In the genomic region with DNA sequence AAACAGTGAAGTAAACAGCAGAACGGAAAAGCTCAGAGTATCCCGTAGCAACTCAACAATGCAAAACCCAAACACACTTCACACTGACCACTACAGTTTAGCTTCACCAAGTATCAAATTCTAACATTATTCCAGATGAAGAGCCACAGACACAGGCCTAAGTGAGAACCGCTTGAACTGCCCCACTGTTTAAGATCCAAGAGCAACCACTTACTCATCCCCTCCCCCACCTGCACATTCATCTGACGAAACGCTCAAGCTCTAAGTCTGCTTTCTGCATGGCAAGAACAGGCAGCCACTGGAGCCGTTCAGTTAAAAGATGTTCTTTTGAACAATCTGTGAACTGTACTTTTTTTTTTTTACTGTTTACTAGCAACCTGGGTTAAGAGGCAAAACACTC, we compare ENCODE assay signal across 13 mouse cellular contexts. TPM values are rescaled to one million over a fixed set of nuclear protein-coding genes. Genes with fewer than 3 reads are reported as not detected.
A peak's percentile ranks its signal among the peaks of the same experiment; 100 is the strongest.
DNase-seq lines count a peak whose midpoint lies in the region; ATAC-seq and TF ChIP-seq lines count a peak whose summit lies in the region.
"Had no signal": no experiment of that assay in that cellular context is flagged by ENCODE, and none has a peak within 500 bp of the region (broad histone marks: within the 10 kb centered on the region; RNA-seq: fewer than 3 reads in every experiment).

No protein-coding gene starts in this region.

- 51% methylated on average over 6 of the region's 6 CpGs for WGBS in embryonic facial prominence, embryonic 11.5 days
- WGBS in embryonic facial prominence, embryonic 10.5 days: 55% methylated on average over 6 of the region's 6 CpGs
- WGBS in midbrain, embryonic 16.5 days: 39% methylated on average over 6 of the region's 6 CpGs
- 52% methylated on average over 6 of the region's 6 CpGs for WGBS in midbrain, embryonic 11.5 days
- WGBS in hindbrain, postnatal 0 days: 27% methylated on average over 6 of the region's 6 CpGs

- no peaks in the 10 kb centered on the region for H3K27me3 ChIP-seq in embryonic facial prominence, embryonic 11.5 days (ENCODE audit: control insufficient read depth, insufficient read depth, low read length)
- no peaks in the 10 kb centered on the region for H3K27me3 ChIP-seq in embryonic facial prominence, embryonic 10.5 days (replicated peaks; ENCODE audit: low read depth, poor library complexity, severe bottlenecking)
- no peaks in the 10 kb centered on the region; the same call in 1 of the 2 replicates for H3K27me3 ChIP-seq in midbrain, embryonic 16.5 days (ENCODE audit: control insufficient read depth, insufficient read depth, low read depth, low read length)
- H3K27me3 ChIP-seq in midbrain, embryonic 11.5 days (ENCODE audit: control insufficient read depth, insufficient read depth, low read length): no peaks in the 10 kb centered on the region; the same call in 1 of the 2 replicates
- no peaks in the 10 kb centered on the region for H3K27me3 ChIP-seq in hindbrain, postnatal 0 days (ENCODE audit: insufficient read depth, low read length)
- H3K27me3 ChIP-seq: lung, embryonic 15.5 days had no signal

- no peak overlapping the region for H3K27ac ChIP-seq in embryonic facial prominence, embryonic 11.5 days (replicated peaks; ENCODE audit: low read depth, low read length)
- no peak overlapping the region for H3K27ac ChIP-seq in embryonic facial prominence, embryonic 10.5 days (replicated peaks)
- H3K27ac ChIP-seq in midbrain, embryonic 16.5 days (ENCODE audit: low read length): no peak overlapping the region
- no peak overlapping the region for H3K27ac ChIP-seq in midbrain, embryonic 11.5 days (ENCODE audit: low read depth, low read length)
- H3K27ac ChIP-seq in hindbrain, postnatal 0 days: peak overlapping the region; percentile 8; the same call in 1 of the 2 replicates
- H3K27ac ChIP-seq: lung, embryonic 15.5 days had no signal

- H3K4me1 ChIP-seq in embryonic facial prominence, embryonic 11.5 days (ENCODE audit: control insufficient read depth, insufficient read depth, low read length): no peaks in the 10 kb centered on the region
- peaks cover 35% of the 10 kb centered on the region for H3K4me1 ChIP-seq in embryonic facial prominence, embryonic 10.5 days
- H3K4me1 ChIP-seq in midbrain, embryonic 16.5 days (ENCODE audit: control insufficient read depth, insufficient read depth, low read length): peaks cover 9% of the 10 kb centered on the region; the same call in 1 of the 2 replicates
- H3K4me1 ChIP-seq in midbrain, embryonic 11.5 days (ENCODE audit: control insufficient read depth, insufficient read depth, low read length): peaks cover 2% of the 10 kb centered on the region
- H3K4me1 ChIP-seq in hindbrain, postnatal 0 days (ENCODE audit: insufficient read depth, low read length): no peaks in the 10 kb centered on the region

- no peak overlapping the region for H3K9ac ChIP-seq in embryonic facial prominence, embryonic 11.5 days (replicated peaks; ENCODE audit: low read length)
- H3K9ac ChIP-seq in midbrain, embryonic 16.5 days (ENCODE audit: low read depth, low read length): no peak overlapping the region
- H3K9ac ChIP-seq in midbrain, embryonic 11.5 days (ENCODE audit: low read length): no peak overlapping the region
- H3K9ac ChIP-seq in hindbrain, postnatal 0 days (replicated peaks; ENCODE audit: low read length): no peak overlapping the region
- H3K9ac ChIP-seq: lung, embryonic 15.5 days had no signal

- no peak overlapping the region for H3K4me3 ChIP-seq in embryonic facial prominence, embryonic 11.5 days (ENCODE audit: low read depth, low read length)
- no peak overlapping the region for H3K4me3 ChIP-seq in embryonic facial prominence, embryonic 10.5 days
- H3K4me3 ChIP-seq in midbrain, embryonic 16.5 days (ENCODE audit: low read depth, low read length): no peak overlapping the region
- no peak overlapping the region for H3K4me3 ChIP-seq in midbrain, embryonic 11.5 days (ENCODE audit: low read depth, low read length)
- no peak overlapping the region for H3K4me3 ChIP-seq in hindbrain, postnatal 0 days (ENCODE audit: low read length)
- H3K4me3 ChIP-seq: lung, embryonic 15.5 days had no signal

- no peak for ATAC-seq in embryonic facial prominence, embryonic 11.5 days (replicated peaks; ENCODE audit: insufficient number of reproducible peaks, low FRiP score, low TSS enrichment, low read depth)
- 0 out of 2 replicates have a peak, but pooled peaks have one; percentile 44 for ATAC-seq in midbrain, embryonic 16.5 days
- ATAC-seq in midbrain, embryonic 11.5 days (ENCODE audit: low FRiP score): no peak
- peak; percentile 88 for ATAC-seq in hindbrain, postnatal 0 days

- TF ChIP-seq CTCF in hindbrain, postnatal 0 days (IDR thresholded peaks at IDR 0.05; ENCODE audit: low read depth): no peak

- DNase-seq in embryonic facial prominence, embryonic 11.5 days (ENCODE audit: low spot score): peak; percentile 43
- no peak for DNase-seq in embryonic facial prominence, embryonic 10.5 days (ENCODE audit: low spot score)
- no peak for DNase-seq in midbrain, embryonic 11.5 days (ENCODE audit: low spot score, missing footprints)
- DNase-seq in hindbrain, postnatal 0 days (ENCODE audit: low spot score): peak; percentile 65
- DNase-seq in thymus, postnatal 4 days: peak; percentile 53
- no peak for DNase-seq in cerebellum, adult 18-20 months
- DNase-seq in cerebellum, adult 11 months: no peak
- DNase-seq: adrenal gland, postnatal 10 days; cerebellum, adult 8-10 months; left cerebral cortex, postnatal 4 days; right cerebral cortex, postnatal 4 days had no signal

- no peak overlapping the region for H3K4me2 ChIP-seq in embryonic facial prominence, embryonic 11.5 days (ENCODE audit: low read depth, low read length)
- H3K4me2 ChIP-seq in midbrain, embryonic 16.5 days (ENCODE audit: low read length): no peak overlapping the region
- H3K4me2 ChIP-seq in midbrain, embryonic 11.5 days: no peak overlapping the region
- no peak overlapping the region for H3K4me2 ChIP-seq in hindbrain, postnatal 0 days (ENCODE audit: low read depth, low read length)
- H3K4me2 ChIP-seq: lung, embryonic 15.5 days had no signal

- no peaks in the 10 kb centered on the region for H3K9me3 ChIP-seq in embryonic facial prominence, embryonic 11.5 days (replicated peaks; ENCODE audit: control insufficient read depth, low read length)
- H3K9me3 ChIP-seq in embryonic facial prominence, embryonic 10.5 days: no peaks in the 10 kb centered on the region
- no peaks in the 10 kb centered on the region for H3K9me3 ChIP-seq in midbrain, embryonic 16.5 days (replicated peaks; ENCODE audit: control insufficient read depth, low read length, poor library complexity, severe bottlenecking)
- H3K9me3 ChIP-seq in midbrain, embryonic 11.5 days (ENCODE audit: control insufficient read depth, low read length): no peaks in the 10 kb centered on the region; the same call in 1 of the 2 replicates
- H3K9me3 ChIP-seq in hindbrain, postnatal 0 days (ENCODE audit: low read length): no peaks in the 10 kb centered on the region
- H3K9me3 ChIP-seq: lung, embryonic 15.5 days had no signal

- no peaks in the 10 kb centered on the region for H3K36me3 ChIP-seq in embryonic facial prominence, embryonic 11.5 days (replicated peaks; ENCODE audit: control insufficient read depth, insufficient read depth, low read depth, low read length)
- no peaks in the 10 kb centered on the region for H3K36me3 ChIP-seq in embryonic facial prominence, embryonic 10.5 days (replicated peaks)
- no peaks in the 10 kb centered on the region for H3K36me3 ChIP-seq in midbrain, embryonic 16.5 days (ENCODE audit: control insufficient read depth, insufficient read depth, low read length)
- H3K36me3 ChIP-seq in midbrain, embryonic 11.5 days (ENCODE audit: control insufficient read depth, insufficient read depth, low read length): no peaks in the 10 kb centered on the region
- no peaks in the 10 kb centered on the region for H3K36me3 ChIP-seq in hindbrain, postnatal 0 days (ENCODE audit: insufficient read depth, low read length)
- H3K36me3 ChIP-seq: lung, embryonic 15.5 days had no signal

RNA-seq across cellular contexts. Expression of a gene that starts 32.5 kb away (rescaled TPM):
- polyA plus RNA-seq in embryonic facial prominence, embryonic 11.5 days (2014; fragmentation: Nextera tagmentation; extraction: Ambion mirVana): 9.5 and 11.7 TPM in 2 replicates
- 8.4 and 8.7 TPM in 2 replicates for polyA plus RNA-seq in embryonic facial prominence, embryonic 10.5 days (2016; fragmentation: Nextera tagmentation; extraction: Ambion mirVana)
- polyA plus RNA-seq in midbrain, embryonic 16.5 days (2015; fragmentation: Nextera tagmentation; extraction: Ambion mirVana): 5.4 and 6.2 TPM in 2 replicates
- polyA plus RNA-seq in midbrain, embryonic 11.5 days (2014; fragmentation: Nextera tagmentation; extraction: Ambion mirVana): 5.0 and 6.6 TPM in 2 replicates
- total RNA-seq in hindbrain, postnatal 0 days (2014; rRNA removed): 19.8 and 49.7 TPM in 2 replicates
- polyA plus RNA-seq in hindbrain, postnatal 0 days (2015; fragmentation: Nextera tagmentation; extraction: Ambion mirVana): 7.4 and 7.6 TPM in 2 replicates

Comparison
In these comparisons a context has a peak if more than half of its experiments do, and no peak if none do; other contexts are left out.
1. ATAC-seq: peak in midbrain, embryonic 16.5 days (single experiment) and hindbrain, postnatal 0 days (single experiment); none in embryonic facial prominence, embryonic 11.5 days (single experiment) and midbrain, embryonic 11.5 days (single experiment).
2. DNase-seq: peak in embryonic facial prominence, embryonic 11.5 days (single experiment), hindbrain, postnatal 0 days (single experiment) and thymus, postnatal 4 days (single experiment); none in embryonic facial prominence, embryonic 10.5 days (single experiment), midbrain, embryonic 11.5 days (single experiment), cerebellum, adult 18-20 months (0 of 2) and cerebellum, adult 11 months (single experiment).